Mouse (Mus musculus) ovary, adult 18-20 months (tissue): Measurements from ENCODE around the gene Kcnip4.

Experiments
- DNase-seq: peaks from one replicate; pipeline ENCODE4 v3.0.0; 2022; ENCODE audit warnings: low spot score, mixed read lengths

The Kcnip4 gene

DNA sequence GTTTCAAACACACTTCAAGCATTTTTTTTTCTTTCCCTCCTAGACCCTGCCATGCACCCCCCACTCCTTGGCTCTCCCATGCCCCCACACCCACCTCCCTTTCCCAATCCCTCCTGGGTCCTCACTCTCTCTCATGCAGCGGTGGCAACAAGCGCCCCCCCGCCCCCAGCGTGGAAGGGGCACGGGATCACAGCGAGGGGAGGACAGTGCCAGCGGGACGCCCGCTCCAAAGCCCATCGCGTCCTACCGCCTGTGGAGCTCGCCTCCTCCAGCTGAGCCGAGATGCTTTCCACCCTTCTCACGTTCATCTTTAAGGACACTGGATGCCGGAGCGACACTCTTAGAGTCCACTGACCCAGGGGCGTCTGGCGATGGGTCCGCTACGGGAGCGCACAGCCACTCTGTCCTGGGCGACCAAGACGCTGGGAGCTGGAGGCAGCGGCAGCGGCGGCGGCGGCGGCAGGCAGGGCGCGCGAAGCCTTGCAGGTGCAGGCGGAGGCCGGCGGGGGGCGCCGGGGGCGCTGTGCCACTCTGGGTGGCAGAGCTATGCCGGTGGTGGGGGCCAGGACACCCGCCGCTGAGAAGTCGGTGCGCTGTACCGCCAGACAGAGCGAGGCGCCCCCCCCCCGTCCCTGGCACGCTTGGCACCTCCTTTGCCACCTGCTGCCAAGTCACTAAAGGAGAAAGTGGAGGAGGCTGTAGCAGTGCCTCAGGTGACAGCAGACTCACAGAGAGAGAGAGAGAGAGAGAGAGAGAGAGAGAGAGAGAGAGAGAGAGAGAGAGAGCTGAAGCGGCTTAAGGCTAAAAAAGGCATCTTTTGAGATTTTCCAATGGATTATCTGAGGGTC, at the start of gene Kcnip4:
Gene Kcnip4 (minus strand): TSS at position 514 of the 848 bp plus-strand sequence.
- peak; percentile 10 for DNase-seq

GRCm38 (mm10) chr5:49571876-49572275, 47.2 kb upstream of the Kcnip4 start:
- no peak for DNase-seq

DNA sequence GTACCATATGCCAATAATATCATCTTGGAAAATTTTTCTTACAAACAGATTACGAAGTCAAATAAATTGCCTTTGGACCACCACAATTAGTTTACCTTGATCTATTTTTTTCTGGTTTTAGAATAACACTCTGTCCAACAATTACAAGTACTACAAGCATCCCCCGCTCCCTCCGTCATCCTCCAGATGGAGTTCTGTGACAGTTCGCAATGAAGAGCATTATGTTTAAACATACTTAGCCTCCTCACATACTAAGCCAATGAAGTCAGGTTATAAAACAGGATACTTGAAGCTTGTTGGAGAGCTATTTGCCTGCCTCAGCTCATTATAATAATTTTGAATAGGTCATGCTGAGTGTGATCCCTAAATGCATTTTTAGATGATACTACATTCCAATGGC, 39.0 kb upstream of the Kcnip4 start:
- no peak for DNase-seq

GRCm38 (mm10) chr5:49557436-49557835, 32.7 kb upstream of the Kcnip4 start:
- no peak for DNase-seq

DNA sequence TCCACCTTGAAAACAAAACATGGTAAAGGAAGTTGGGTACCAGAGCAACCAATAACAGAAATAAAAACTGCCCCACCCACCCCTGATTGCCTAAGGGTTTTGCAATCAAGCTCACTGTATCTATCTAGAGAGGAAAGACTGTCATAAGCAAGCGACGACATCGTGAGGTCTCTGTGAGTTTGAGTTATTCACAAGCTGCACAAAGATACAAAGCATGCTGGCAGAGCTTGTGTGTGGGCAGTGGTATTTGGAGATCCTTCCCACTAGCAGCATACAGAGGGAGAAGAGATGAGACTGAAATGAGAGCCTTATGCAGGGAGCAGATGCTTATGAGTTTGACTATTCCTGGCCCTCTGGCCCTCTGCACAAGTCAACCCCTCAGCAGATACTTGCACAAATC, 23.2 kb upstream of the Kcnip4 start:
- DNase-seq, result no peak

- no peak for DNase-seq
These were observed 4.7 kb upstream of the Kcnip4 start for GRCm38 (mm10) chr5:49529362-49529761.

GRCm38 (mm10) chr5:49525242-49525612, 520 bp upstream of the Kcnip4 start:
- no peak for DNase-seq

GRCm38 (mm10) chr5:49523997-49524393, 712 bp downstream of the Kcnip4 start:
- DNase-seq, result no peak

- no peak for DNase-seq
These were observed 1.7 kb downstream of the Kcnip4 start for GRCm38 (mm10) chr5:49522986-49523385.

DNA sequence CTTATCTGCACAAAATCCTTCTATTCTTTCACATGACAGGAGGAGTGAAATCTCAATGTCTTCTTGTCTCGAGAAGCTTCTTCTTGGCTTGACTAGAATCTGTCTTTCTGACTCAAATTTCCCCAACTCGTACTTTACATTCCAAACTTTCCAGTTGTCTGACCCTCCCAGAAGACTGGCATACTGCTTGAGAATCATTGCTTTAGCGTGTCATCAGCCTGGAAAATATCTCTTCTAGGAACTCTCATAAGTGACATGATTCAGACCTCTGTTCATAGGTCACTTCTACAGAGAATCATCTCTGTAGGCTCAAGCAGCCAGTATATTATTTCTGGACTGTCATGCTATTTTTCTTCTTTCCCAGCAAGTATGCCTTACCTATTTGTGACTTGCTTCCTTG, 26.0 kb downstream of the Kcnip4 start:
- no peak for DNase-seq

GRCm38 (mm10) chr5:49487270-49487669, 37.4 kb downstream of the Kcnip4 start:
- DNase-seq, result no peak

GRCm38 (mm10) chr5:49470738-49471137, 54.0 kb downstream of the Kcnip4 start:
- DNase-seq, result no peak

- DNase-seq, result no peak
These were observed 63.9 kb downstream of the Kcnip4 start for GRCm38 (mm10) chr5:49460643-49461276.

DNA sequence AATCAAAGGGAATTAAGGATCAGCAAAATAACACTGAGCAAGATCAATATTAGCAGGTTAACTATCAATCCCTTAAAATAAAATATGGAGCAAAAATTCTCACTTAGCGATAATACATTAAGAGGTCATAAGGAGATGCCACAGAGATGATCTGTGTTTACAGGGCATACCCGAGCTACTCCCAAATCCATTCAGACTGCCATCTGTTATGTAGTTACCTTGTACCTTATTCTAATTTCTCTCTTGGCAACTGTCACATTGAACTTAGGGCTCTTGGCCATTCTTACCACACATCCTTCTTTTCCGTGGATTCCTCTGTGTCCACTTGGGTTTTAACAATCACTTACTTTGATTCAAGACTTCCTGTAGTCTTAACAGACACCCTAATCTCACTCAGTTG, 71.6 kb downstream of the Kcnip4 start:
- DNase-seq, result no peak

DNA sequence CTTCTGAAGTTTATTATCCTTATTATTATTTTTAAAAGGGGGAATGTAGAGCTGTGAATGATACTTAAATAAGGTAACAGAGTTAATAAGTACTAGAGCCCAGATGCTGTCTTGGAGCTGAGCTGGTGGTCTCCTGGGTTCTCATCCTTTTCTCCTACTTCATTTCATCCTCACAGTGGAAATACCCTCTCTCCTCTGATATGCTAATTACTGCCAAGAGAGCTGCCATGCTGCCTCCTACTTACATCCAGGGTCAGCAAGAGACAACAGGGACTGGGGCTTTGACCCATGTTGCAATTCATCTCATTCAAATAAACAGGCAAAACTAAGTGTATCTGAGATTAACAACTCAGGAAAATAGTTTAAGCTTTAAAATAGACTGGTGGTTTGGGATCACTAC, 73.4 kb downstream of the Kcnip4 start:
- DNase-seq, result no peak

GRCm38 (mm10) chr5:49450876-49451275, 73.8 kb downstream of the Kcnip4 start:
- DNase-seq, result no peak

- DNase-seq, result no peak
These were observed 87.5 kb downstream of the Kcnip4 start for GRCm38 (mm10) chr5:49437236-49437635.

- no peak for DNase-seq
These were observed 97.0 kb downstream of the Kcnip4 start for GRCm38 (mm10) chr5:49427689-49428088.

DNA sequence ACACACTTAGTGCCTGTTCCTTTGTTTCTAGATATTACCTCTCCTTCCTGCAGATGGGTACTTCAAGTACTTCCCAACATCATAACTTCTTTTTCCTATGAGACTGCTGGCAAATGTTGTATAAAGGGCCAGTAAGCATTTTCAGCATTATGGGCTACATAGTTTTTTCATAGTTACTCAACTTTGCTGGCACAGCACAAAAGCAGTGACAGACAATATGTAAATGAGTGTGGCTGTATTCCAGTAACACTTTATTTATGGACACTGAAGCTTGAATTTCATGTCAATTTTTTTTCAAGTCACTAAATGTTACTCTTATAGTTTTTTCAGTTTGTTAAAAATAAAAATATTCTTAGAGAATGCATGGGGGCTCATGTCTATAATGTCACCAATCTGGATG, 105.0 kb downstream of the Kcnip4 start:
- no peak for DNase-seq

GRCm38 (mm10) chr5:49408351-49408750, 116.4 kb downstream of the Kcnip4 start:
- DNase-seq, result no peak

DNA sequence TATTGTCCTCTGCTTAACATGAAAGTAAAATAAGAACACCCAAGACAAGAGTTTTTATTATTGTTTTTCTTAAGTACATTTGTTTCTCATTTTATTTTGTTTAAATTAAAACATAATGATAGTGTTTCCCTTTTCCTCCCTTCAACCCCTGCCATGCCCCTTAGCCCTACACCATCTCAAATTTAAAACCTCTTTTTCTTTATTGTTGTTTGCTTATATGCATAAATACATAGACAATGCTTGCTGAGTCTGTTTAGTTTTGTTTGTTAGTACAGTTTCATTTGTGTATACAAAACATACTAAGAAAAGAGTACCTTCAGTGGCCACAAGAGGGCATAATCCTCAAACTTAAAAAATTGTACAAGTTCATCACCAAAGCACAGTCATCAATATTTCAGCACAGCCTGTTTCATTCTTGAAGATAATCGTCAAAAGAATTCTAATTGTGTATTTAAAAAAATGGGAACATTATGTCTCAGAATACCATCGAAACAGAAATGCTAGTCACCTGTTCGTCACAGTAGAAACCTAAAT, 154.1 kb downstream of the Kcnip4 start:
- no peak for DNase-seq

DNA sequence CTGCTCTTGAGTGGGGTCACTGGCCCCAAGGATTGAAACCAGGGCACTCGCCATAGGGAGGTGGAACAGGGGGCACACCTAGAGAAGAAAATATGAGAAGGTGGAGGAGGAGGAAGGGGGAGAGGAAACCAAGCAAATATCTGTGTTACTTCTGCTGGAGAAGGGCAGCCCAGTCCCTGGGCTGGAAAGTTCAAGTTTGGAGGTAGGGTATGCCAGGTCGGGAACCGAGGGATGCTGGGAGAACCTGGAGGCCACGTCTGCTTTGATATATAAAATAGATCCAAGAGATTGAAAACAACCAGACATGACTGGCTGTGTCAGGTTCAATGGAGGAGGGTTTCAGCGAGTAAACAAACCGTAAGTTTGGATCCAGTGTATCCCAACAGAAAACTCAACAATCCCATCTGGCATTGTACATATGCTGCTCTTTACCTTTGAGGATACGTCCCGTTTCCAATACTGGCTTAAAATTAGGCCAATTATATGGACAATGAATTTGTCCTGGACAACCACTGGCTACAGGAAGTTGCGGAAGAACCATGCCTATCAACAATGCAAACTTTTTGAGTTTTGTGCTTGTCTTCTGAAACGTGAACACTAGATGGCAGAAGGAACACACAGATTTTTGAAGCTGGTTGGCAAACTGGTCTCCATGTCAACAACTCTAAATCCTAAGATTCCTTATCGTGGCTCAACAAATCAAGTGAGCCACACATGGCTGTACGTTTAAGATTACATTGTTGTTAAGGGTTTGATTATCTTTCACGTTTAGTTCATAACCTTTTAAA, 155.9 kb downstream of the Kcnip4 start:
- DNase-seq, result no peak

- no peak for DNase-seq
These were observed 168.3 kb downstream of the Kcnip4 start for GRCm38 (mm10) chr5:49356381-49356780.
